Mouse (Mus musculus) kidney, embryonic 16.5 days (tissue): ENCODE results near the gene Nup188. TPM values are rescaled to one million over a fixed set of nuclear protein-coding genes. Genes with fewer than 3 reads are reported as not detected.
A peak's percentile ranks its signal among the peaks of the same experiment; 100 is the strongest.

ENCODE experiments used
- ATAC-seq: fragments of 200-750 bp; cut with Nextera tagmentation; 2 replicates; pipeline ENCODE4 v1.8.0; 2017; ENCODE audit warnings: moderate TSS enrichment; ENCODE audit not compliant: low FRiP score, low TSS enrichment
- H3K27ac ChIP-seq: fragments of 300-500 bp; sonication (generic); 2 replicates; pipeline ENCODE4 v1.5.1; 2014; ENCODE audit warnings: low read length
- H3K27me3 ChIP-seq: fragments of 300-500 bp; sonication (generic); 2 replicates; pipeline ENCODE4 v1.6.1; 2014; ENCODE audit warnings: low read length, control low read depth, mixed read lengths; ENCODE audit not compliant: insufficient read depth
- H3K36me3 ChIP-seq: fragments of 300-500 bp; sonication (generic); 2 replicates; pipeline ENCODE4 v1.6.1; 2014; ENCODE audit warnings: low read length, control low read depth, mixed read lengths; ENCODE audit not compliant: insufficient read depth
- H3K4me1 ChIP-seq: fragments of 300-500 bp; sonication (generic); 2 replicates; pipeline ENCODE4 v1.6.1; 2014; ENCODE audit warnings: low read length, control low read depth, mixed read lengths; ENCODE audit not compliant: insufficient read depth
- H3K4me2 ChIP-seq: fragments of 300-500 bp; sonication (generic); replicated peaks from 2 replicates; pipeline ENCODE4 v1.6.1; 2014; ENCODE audit warnings: low read depth, low read length
- H3K4me3 ChIP-seq: fragments of 300-500 bp; sonication (generic); 2 replicates; pipeline ENCODE4 v1.5.1; 2014; ENCODE audit warnings: mild to moderate bottlenecking, low read length
- H3K9ac ChIP-seq: fragments of 300-500 bp; sonication (generic); replicated peaks from 2 replicates; pipeline ENCODE4 v1.6.1; 2014; ENCODE audit warnings: low read length
- H3K9me3 ChIP-seq: fragments of 300-500 bp; sonication (generic); 2 replicates; pipeline ENCODE4 v1.6.1; 2016; ENCODE audit warnings: low read length, control low read depth
- WGBS: fragments of 180-500 bp; shearing (Covaris S2); extraction: QIAGEN DNeasy Blood & Tissue Kit; methylation state at CpG from one replicate; pipeline ENCODE4 v1.1.7; 2014; 5-methylcytosine and 5-hydroxymethylcytosine counted together
- polyA plus RNA-seq: library from polyadenylated mRNA; unstranded; fragments of >200 nt; fragmentation: Nextera tagmentation; extraction: Ambion mirVana; gene quantifications from 2 replicates; pipeline ENCODE4 v1.2.1, GENCODE M21; 2015

The Nup188 gene
- polyA plus RNA-seq, 1 experiment from 2014 or later, result 37.6 TPM

GRCm38 (mm10) chr2:30244595-30245178 lies 41.5 kb upstream of the Nup188 start:
- Histone ChIP-seq H3K9ac (no peak overlapping the region), H3K27me3 (no peaks in the 10 kb centered on the region), H3K9me3 (no peaks in the 10 kb centered on the region), H3K4me2 (no peak overlapping the region), H3K36me3 (peaks cover 31% of the 10 kb centered on the region), H3K4me1 (peaks cover 17% of the 10 kb centered on the region), H3K4me3 (no peak overlapping the region), H3K27ac (peak overlapping the region; percentile 43; the same call in 1 of the 2 replicates)
- no peak for ATAC-seq
- WGBS, result 65% methylated on average over 7 of the region's 7 CpGs

DNA sequence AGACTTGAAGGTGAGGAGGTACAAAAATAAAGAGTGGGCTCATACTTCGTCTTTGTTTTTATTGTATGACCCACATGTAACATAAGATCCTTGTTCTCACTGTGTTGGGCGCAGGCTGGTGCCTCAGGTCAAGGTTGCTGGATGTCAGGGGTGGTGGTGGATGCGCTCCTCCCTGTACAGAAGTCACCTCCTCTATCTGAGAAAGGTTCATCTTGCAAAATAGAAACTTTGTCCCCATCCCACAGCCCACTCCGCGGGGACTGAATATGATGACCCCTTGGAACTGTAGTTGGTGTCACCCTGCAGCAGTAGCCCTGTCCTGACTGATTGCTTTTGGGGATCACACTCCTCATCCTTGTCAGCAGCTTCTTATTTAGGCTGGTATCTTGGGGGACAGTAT lies 39.2 kb upstream of the Nup188 start:
- peaks cover 15% of the 10 kb centered on the region for H3K36me3 ChIP-seq
- H3K27ac ChIP-seq, result no peak overlapping the region
- WGBS, result 64% methylated on average over 5 of the region's 5 CpGs

DNA sequence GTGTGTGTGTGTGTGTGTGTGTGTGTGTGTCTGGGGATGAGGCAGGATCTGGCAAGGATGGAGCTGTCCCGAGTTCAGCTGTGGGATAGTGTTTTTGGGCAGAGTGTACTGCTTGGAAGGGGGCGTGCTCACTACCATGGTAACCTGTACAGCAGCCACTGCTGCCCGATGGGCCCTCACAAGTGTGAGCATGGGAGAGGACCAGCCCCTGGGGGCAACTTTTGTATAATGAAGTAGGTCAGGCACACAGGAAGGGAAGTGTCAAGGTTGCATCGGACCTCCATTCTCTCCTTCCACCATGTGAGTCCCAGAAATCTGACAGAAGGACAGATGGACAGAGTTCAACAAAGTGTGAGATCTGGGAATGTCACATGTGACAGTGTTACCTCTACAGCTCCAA lies 38.5 kb upstream of the Nup188 start:
- no peak overlapping the region for H3K4me3 ChIP-seq
- no peaks in the 10 kb centered on the region for H3K27me3 ChIP-seq
- no peak overlapping the region for H3K9ac ChIP-seq
- H3K36me3 ChIP-seq, result peaks cover 14% of the 10 kb centered on the region
- H3K4me2 ChIP-seq, result no peak overlapping the region
- no peak overlapping the region for H3K27ac ChIP-seq
- peaks cover 14% of the 10 kb centered on the region for H3K4me1 ChIP-seq
- WGBS, result 59% methylated on average over 4 of the region's 4 CpGs
- no peaks in the 10 kb centered on the region for H3K9me3 ChIP-seq
- ATAC-seq, result no peak

More for the DNA sequence above, 39.2 kb upstream of the Nup188 start:
- no peak overlapping the region for H3K4me2 ChIP-seq
- H3K27me3 ChIP-seq, result no peaks in the 10 kb centered on the region
- no peaks in the 10 kb centered on the region for H3K9me3 ChIP-seq
- no peak overlapping the region for H3K4me3 ChIP-seq
- H3K9ac ChIP-seq, result no peak overlapping the region; the same call in 1 of the 2 replicates
- H3K4me1 ChIP-seq, result peaks cover 18% of the 10 kb centered on the region
- ATAC-seq, result no peak

DNA sequence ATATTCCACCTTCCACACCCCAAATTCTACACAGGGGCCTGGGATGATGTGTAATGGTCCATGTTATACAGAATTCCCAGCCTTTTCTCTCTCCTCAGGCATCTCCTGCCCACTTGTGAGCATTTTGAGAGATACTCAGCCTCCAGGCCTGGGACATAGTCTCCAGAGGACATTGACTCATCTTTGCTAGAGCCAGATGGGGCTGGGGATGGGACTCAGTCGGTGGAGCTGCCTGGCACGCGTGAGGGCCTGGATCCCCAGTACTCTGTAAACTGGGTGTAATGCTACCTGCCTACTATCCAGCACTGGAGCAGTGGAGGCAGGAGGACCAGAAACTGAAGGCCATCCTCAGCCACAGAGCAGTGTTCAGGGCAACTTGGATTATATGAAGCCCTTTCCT lies 37.0 kb upstream of the Nup188 start:
- Histone ChIP-seq H3K4me2 (no peak overlapping the region), H3K27ac (no peak overlapping the region), H3K36me3 (peaks cover 12% of the 10 kb centered on the region), H3K4me3 (no peak overlapping the region), H3K27me3 (no peaks in the 10 kb centered on the region), H3K4me1 (peaks cover 10% of the 10 kb centered on the region), H3K9me3 (no peaks in the 10 kb centered on the region), H3K9ac (no peak overlapping the region)
- ATAC-seq, result no peak
- WGBS, result 90% methylated on average over 3 of the region's 3 CpGs

- Histone ChIP-seq H3K9me3 (no peaks in the 10 kb centered on the region), H3K4me3 (no peak overlapping the region), H3K9ac (no peak overlapping the region), H3K36me3 (peaks cover 10% of the 10 kb centered on the region), H3K27me3 (no peaks in the 10 kb centered on the region), H3K27ac (no peak overlapping the region), H3K4me2 (no peak overlapping the region), H3K4me1 (peaks cover 4% of the 10 kb centered on the region)
- whole genome bisulfite sequencing, result 86% methylated on average over 10 of the region's 10 CpGs
- no peak for ATAC-seq
Observed at GRCm38 (mm10) chr2:30250166-30251128, 35.8 kb upstream of the Nup188 start.

DNA sequence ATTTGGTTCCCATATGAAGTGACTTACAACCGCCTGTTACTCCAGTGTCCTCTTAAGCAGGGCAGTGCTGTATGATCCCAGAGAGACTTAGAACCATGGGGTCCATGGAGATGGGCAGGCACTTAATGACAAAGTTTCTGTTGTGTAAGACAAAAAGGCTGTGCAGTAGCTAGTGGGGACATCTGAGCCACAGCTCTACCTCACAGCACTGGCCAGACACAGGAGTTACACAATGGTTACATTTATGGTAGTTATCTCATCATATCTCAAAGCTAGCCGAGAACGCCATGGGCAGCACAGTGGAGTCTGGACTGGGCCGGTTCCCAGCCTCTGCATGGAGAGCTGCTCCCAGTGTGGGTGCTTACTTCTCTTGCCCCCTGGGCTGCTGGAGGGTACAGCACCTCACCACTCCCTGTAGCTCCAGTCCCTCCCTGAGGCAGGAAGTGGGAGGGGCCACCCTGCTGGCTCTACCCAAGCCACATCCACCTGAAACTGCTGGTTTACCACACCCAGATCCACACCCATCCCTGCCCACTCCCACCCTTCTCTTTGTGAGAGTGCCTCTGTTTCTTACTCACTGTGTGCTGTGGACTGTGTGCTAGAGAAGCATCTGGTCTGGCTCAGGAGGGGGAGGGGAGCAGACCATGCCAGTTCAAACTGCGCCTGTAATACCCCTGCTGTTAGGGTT lies 34.6 kb upstream of the Nup188 start:
- H3K27me3 ChIP-seq, result no peaks in the 10 kb centered on the region
- H3K9me3 ChIP-seq, result no peaks in the 10 kb centered on the region
- H3K9ac ChIP-seq, result no peak overlapping the region
- H3K27ac ChIP-seq, result peak overlapping the region; percentile 66
- peaks cover 21% of the 10 kb centered on the region for H3K36me3 ChIP-seq
- H3K4me3 ChIP-seq, result no peak overlapping the region
- H3K4me1 ChIP-seq, result peaks cover 4% of the 10 kb centered on the region
- peak; percentile 88 for ATAC-seq
- H3K4me2 ChIP-seq, result no peak overlapping the region
- WGBS, result 72% methylated on average over 5 of the region's 5 CpGs

DNA sequence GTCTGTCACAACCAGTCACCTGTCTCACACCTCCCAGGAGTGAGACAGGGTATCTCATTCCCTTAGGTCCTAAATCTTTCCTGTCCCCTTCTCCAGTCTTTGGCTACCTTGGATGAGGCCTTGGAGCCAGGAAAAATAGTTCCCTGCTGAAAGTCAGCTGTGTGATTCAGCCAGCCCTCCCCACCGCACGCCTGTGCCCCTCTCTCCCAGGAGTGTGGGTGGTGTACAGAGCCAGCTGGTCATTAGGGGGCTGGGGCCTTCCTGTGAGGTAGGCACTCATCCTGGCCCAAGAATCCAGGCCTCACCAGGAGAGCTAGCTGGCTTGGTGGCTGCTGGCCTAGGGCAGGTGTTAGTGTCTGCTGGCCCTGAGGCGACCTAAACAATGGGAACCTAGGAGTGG lies 33.7 kb upstream of the Nup188 start:
- no peak for ATAC-seq
- WGBS, result 56% methylated on average over 3 of the region's 3 CpGs
- Histone ChIP-seq H3K36me3 (peaks cover 31% of the 10 kb centered on the region), H3K4me1 (peaks cover 4% of the 10 kb centered on the region), H3K9ac (no peak overlapping the region), H3K9me3 (no peaks in the 10 kb centered on the region), H3K27ac (peak overlapping the region; percentile 66; the same call in 1 of the 2 replicates), H3K4me3 (no peak overlapping the region), H3K27me3 (no peaks in the 10 kb centered on the region), H3K4me2 (no peak overlapping the region)

- Histone ChIP-seq H3K27ac (no peak overlapping the region), H3K9me3 (no peaks in the 10 kb centered on the region), H3K27me3 (no peaks in the 10 kb centered on the region), H3K4me3 (no peak overlapping the region), H3K4me2 (no peak overlapping the region), H3K9ac (no peak overlapping the region), H3K36me3 (peaks cover 32% of the 10 kb centered on the region), H3K4me1 (peaks cover 12% of the 10 kb centered on the region)
- 75% methylated on average over 5 of the region's 5 CpGs for WGBS
- ATAC-seq, result no peak
Observed at GRCm38 (mm10) chr2:30253809-30254208, 32.4 kb upstream of the Nup188 start.

DNA sequence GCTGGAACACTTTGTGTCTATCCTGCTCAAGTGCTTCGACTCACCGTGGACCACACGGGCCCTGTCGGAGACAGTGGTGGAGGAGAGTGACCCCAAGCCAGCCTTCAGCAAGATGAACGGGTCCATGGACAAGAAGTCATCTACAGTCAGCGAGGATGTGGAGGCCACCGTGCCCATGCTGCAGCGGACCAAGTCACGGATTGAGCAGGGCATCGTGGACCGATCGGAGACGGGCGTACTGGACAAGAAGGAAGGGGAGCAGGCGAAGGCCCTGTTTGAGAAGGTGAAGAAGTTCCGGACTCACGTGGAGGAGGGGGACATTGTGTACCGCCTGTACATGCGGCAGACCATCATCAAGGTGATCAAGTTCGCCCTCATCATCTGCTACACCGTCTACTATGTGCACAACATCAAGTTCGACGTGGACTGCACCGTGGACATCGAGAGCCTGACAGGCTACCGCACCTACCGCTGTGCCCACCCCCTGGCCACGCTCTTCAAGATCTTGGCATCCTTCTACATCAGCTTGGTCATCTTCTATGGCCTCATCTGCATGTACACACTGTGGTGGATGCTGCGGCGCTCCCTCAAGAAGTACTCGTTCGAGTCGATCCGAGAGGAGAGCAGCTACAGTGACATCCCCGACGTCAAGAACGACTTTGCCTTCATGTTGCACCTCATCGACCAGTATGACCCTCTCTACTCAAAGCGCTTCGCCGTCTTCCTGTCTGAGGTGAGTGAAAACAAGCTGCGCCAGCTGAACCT lies 30.4 kb upstream of the Nup188 start:
- Histone ChIP-seq H3K4me3 (no peak overlapping the region), H3K36me3 (peaks cover 38% of the 10 kb centered on the region), H3K27ac (no peak overlapping the region), H3K9ac (no peak overlapping the region), H3K9me3 (no peaks in the 10 kb centered on the region), H3K27me3 (no peaks in the 10 kb centered on the region), H3K4me1 (peaks cover 13% of the 10 kb centered on the region), H3K4me2 (no peak overlapping the region)
- no peak for ATAC-seq
- 96% methylated on average over 42 of the region's 42 CpGs for WGBS
